Mouse (Mus musculus) embryonic facial prominence, embryonic 12.5 days (tissue): Measurements from ENCODE around the gene Slc39a3. TPM values are rescaled to one million over a fixed set of nuclear protein-coding genes. Genes with fewer than 3 reads are reported as not detected.
"Not testable (repeated sequence)": the region's sequence is repeated elsewhere in the genome, so short reads cannot be mapped to it uniquely, and the experiment has no call there.

Experiments
- ATAC-seq: fragments of 200-750 bp; cut with Nextera tagmentation; 2 replicates; pipeline ENCODE4 v1.8.0; 2017; ENCODE audit not compliant: insufficient number of reproducible peaks, insufficient read depth, low FRiP score, low TSS enrichment
- H3K27ac ChIP-seq: fragments of 300-500 bp; sonication (generic); 2 replicates; pipeline ENCODE4 v1.5.1; 2016; ENCODE audit warnings: mild to moderate bottlenecking
- H3K27me3 ChIP-seq: fragments of 300-500 bp; sonication (generic); 2 replicates; pipeline ENCODE4 v1.6.1; 2016; ENCODE audit warnings: mild to moderate bottlenecking, moderate library complexity
- H3K36me3 ChIP-seq: fragments of 300-500 bp; sonication (generic); 2 replicates; pipeline ENCODE4 v1.6.1; 2016; ENCODE audit warnings: mild to moderate bottlenecking
- H3K4me1 ChIP-seq: fragments of 300-500 bp; sonication (generic); 2 replicates; pipeline ENCODE4 v1.6.1; 2016
- H3K4me2 ChIP-seq: fragments of 300-500 bp; sonication (generic); replicated peaks from 2 replicates; pipeline ENCODE4 v1.6.1; 2016; ENCODE audit warnings: mild to moderate bottlenecking, moderate library complexity
- H3K4me3 ChIP-seq: fragments of 300-500 bp; sonication (generic); 2 replicates; pipeline ENCODE4 v1.5.1; 2016; ENCODE audit warnings: mild to moderate bottlenecking
- H3K9ac ChIP-seq: fragments of 300-500 bp; sonication (generic); 2 replicates; pipeline ENCODE4 v1.6.1; 2016; ENCODE audit warnings: mild to moderate bottlenecking, moderate library complexity
- H3K9me3 ChIP-seq: fragments of 300-500 bp; sonication (generic); 2 replicates; pipeline ENCODE4 v1.6.1; 2016; ENCODE audit warnings: mild to moderate bottlenecking, moderate library complexity
- WGBS: fragments of 180-500 bp; shearing (Covaris S2); methylation state at CpG from one replicate; pipeline ENCODE4 v1.1.7; 2016; 5-methylcytosine and 5-hydroxymethylcytosine counted together
- polyA plus RNA-seq: library from polyadenylated mRNA; unstranded; fragments of >200 nt; fragmentation: Nextera tagmentation; extraction: Ambion mirVana; gene quantifications from 2 replicates; pipeline ENCODE4 v1.2.1, GENCODE M21; 2016

Gene Slc39a3
- polyA plus RNA-seq, 1 experiment from 2014 or later, result 21.8 TPM

DNA sequence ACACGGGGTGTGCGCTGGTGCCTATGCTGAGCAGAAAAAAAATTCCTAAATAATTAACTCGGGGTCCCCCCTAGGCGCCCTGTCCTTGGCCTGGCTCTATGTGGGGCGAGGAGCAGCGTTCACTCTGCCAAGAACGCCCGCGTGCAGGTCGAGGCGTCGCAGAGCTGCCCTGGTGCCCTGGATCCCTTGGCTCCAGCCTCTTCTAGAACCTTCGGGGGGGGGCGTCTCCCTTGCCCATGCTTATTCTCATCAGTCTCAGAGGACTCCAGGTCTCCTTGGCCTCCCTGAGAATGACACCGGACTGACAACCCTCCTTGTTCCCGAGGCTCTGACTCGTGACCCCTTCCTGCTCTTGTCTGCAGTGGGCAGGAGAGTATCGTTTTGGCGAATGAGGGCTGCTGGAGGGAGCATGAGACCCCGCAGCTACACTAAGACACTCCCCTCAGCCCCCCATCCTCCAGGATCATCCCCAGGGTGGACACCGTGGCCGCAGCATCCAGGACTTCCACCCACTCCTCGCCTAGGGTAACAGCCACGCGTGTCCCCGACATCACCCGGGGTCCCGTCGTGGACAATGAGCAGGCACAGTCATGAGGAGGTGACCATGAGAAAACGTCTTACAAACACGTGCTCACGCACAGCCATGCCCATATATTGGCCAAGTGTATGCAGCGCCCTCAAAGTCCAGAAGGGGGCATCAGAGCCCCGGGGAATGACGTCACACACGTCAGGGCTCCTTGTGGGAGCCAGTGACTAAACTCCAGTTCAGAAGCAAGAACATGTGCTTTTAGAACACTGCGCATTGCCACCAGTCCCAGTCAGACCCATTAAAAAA, 37.6 kb downstream of the Slc39a3 start:
- no peak overlapping the region for H3K4me3 ChIP-seq
- H3K9ac ChIP-seq, result no peak overlapping the region
- ATAC-seq, result 0 out of 2 replicates have a peak, but pooled peaks have one; percentile 24
- no peaks in the 10 kb centered on the region for H3K36me3 ChIP-seq
- H3K27me3 ChIP-seq, result peaks cover 18% of the 10 kb centered on the region
- 33% methylated on average over 37 of the region's 37 CpGs for WGBS
- peaks cover 10% of the 10 kb centered on the region; the same call in 1 of the 2 replicates for H3K4me1 ChIP-seq
- no peak overlapping the region for H3K27ac ChIP-seq
- peak overlapping the region; percentile 26 for H3K4me2 ChIP-seq
- H3K9me3 ChIP-seq, result no peaks in the 10 kb centered on the region

DNA sequence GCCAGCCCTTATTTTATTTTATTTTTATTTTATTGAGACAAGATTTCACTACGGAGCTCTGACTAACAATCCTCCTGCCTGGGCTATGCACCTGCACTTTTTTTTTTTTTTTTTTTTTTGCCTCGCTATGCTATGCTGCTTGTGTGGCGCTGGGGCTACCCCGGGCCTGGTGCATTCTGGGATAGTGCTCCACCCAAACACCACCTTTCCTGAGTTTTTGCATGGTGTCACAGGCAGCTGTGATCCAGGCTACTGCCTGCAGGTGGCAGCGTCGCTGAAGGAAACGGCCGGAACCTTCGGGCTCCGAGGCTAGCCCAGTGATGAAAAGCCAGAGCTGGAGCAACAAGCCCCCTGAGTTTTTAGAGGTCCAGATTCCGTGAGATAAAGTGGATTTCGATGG, 38.4 kb downstream of the Slc39a3 start:
- Histone ChIP-seq H3K4me2 (no peak overlapping the region), H3K36me3 (no peaks in the 10 kb centered on the region), H3K27ac (no peak overlapping the region), H3K27me3 (peaks cover 18% of the 10 kb centered on the region), H3K9ac (no peak overlapping the region), H3K4me1 (peaks cover 10% of the 10 kb centered on the region; the same call in 1 of the 2 replicates), H3K9me3 (no peaks in the 10 kb centered on the region), H3K4me3 (no peak overlapping the region)
- ATAC-seq, result no peak
- WGBS, result 16% methylated on average over 12 of the region's 12 CpGs

DNA sequence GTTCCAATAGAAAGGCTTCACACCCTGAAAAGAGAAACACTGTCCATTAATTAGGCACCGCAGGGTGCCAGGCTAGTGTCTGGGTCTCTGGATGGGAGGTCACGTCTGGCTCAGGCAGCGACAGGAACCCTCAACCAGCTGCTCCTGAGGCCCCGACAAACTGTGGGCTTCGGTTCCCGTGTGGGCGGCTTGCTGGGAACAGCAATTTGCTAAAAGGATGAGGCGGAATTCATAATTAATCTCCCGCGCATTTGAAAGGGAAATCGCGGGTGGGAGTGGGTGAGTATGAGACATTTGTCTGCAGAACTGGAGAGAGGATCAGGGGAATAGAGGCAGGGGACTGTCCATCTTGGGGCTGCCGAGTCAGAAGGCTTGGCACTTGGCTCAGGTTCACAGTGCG, 39.2 kb downstream of the Slc39a3 start:
- Histone ChIP-seq H3K36me3 (no peaks in the 10 kb centered on the region), H3K4me3 (no peak overlapping the region), H3K4me1 (peaks cover 10% of the 10 kb centered on the region; the same call in 1 of the 2 replicates), H3K27me3 (peaks cover 18% of the 10 kb centered on the region), H3K4me2 (no peak overlapping the region), H3K9ac (no peak overlapping the region), H3K27ac (no peak overlapping the region), H3K9me3 (no peaks in the 10 kb centered on the region)
- 42% methylated on average over 14 of the region's 14 CpGs for WGBS
- ATAC-seq, result no peak

DNA sequence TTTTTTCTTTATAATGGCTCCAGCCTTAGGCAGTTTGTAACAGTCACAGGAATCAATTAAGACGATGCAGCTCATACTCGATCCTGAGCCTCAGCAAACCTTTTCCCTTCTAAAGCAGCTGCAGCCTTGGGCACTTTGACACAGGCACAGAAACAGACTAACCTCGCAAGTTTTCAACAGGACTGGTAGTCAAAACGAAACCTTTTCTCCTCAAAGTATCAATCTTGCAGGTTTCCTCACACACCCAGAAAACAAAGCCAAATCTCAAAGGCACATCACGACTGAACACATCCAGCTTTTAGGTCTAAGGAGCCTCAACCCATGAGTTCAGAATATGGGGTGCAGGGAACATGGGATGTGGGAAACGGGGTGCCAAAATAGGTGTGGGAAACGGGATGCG, 39.9 kb downstream of the Slc39a3 start:
- Histone ChIP-seq H3K4me3 (no peak overlapping the region), H3K4me2 (no peak overlapping the region), H3K9ac (no peak overlapping the region), H3K9me3 (no peaks in the 10 kb centered on the region), H3K27ac (no peak overlapping the region), H3K36me3 (no peaks in the 10 kb centered on the region), H3K27me3 (peaks cover 18% of the 10 kb centered on the region), H3K4me1 (peaks cover 10% of the 10 kb centered on the region; the same call in 1 of the 2 replicates)
- ATAC-seq, result no peak
- 85% methylated on average over 8 of the region's 8 CpGs for WGBS

DNA sequence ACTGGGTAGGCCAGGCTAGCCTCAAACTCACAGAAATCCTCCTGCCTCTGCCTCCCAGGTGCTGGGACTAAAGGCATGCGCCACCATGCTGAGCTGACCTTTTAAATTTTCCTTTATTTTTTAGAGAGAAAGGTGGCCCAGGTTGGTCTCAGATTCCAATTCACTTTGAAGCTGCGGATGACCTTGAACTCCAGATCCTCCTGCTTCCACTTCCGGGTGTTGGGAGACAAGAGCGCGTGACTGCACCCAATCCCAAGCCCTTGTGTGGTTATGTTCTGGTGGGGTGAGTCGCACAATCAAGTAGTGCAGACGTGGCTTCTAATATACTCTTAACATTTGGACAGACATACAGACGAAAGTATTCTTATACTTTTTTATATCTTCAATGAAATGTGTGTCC, 40.7 kb downstream of the Slc39a3 start:
- peaks cover 16% of the 10 kb centered on the region for H3K27me3 ChIP-seq

DNA sequence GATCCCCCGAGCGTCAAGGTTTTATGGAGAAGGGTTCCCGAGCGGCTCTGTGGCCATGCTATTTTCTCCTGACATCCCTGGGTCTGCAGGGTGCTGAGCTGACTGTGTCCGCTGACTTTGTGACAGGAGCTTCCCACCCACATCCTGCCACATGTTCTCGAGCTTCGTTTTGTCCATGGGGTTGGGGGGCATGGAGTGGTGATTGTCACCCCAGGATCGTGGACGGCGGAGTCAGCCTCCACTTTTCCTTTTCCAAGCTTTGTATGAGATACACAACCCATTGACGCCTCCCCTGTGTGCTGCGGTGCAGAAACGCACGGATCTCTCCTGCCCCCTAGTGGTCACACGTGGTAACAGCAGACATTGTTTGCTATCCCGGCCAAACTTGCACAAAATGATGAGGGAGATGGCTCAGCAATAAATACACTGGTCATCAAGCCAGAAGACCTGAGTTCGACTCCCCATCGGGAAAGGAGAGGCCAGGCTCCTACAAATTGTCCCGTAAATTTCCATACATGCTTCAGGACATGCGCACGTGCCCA, 42.1 kb downstream of the Slc39a3 start:
- H3K27ac ChIP-seq, result no peak overlapping the region
- no peak overlapping the region for H3K9ac ChIP-seq
- peaks cover 9% of the 10 kb centered on the region; the same call in 1 of the 2 replicates for H3K4me1 ChIP-seq
- ATAC-seq, result no peak
- H3K4me2 ChIP-seq, result 0 out of 2 replicates have a peak overlapping the region, but pooled peaks have one; percentile 21
- H3K4me3 ChIP-seq, result no peak overlapping the region
- H3K9me3 ChIP-seq, result no peaks in the 10 kb centered on the region
- no peaks in the 10 kb centered on the region for H3K36me3 ChIP-seq
- H3K27me3 ChIP-seq, result peaks cover 16% of the 10 kb centered on the region
- 11% methylated on average over 21 of the region's 21 CpGs for WGBS

More for the DNA sequence above, 40.7 kb downstream of the Slc39a3 start:
- Histone ChIP-seq H3K9ac (no peak overlapping the region), H3K4me3 (no peak overlapping the region), H3K36me3 (no peaks in the 10 kb centered on the region), H3K27ac (no peak overlapping the region), H3K9me3 (no peaks in the 10 kb centered on the region), H3K4me1 (peaks cover 10% of the 10 kb centered on the region; the same call in 1 of the 2 replicates), H3K4me2 (no peak overlapping the region)
- 91% methylated on average over 8 of the region's 8 CpGs for WGBS
- no peak for ATAC-seq

DNA sequence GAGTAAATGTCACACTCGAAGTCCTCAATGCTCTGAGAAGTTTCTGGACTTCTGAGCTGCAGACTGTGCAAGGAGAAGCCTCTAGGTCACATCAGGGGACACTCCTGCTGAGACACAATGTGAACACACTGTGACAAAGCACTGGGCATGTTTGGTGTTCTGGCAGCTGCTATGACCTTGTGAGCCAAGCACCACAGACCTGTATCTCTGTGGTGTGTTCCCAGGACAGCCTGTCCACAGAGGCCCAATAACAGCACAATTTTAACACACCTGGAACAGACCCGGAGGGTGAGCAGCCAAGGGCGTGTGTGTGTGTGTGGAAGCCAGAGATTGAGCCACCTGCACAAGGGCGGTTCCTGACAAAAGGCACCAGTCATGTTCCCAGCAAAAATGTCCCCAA, 42.6 kb downstream of the Slc39a3 start:
- Histone ChIP-seq H3K27ac (no peak overlapping the region), H3K4me2 (no peak overlapping the region), H3K4me3 (no peak overlapping the region), H3K4me1 (peaks cover 5% of the 10 kb centered on the region; the same call in 1 of the 2 replicates), H3K9ac (no peak overlapping the region), H3K36me3 (no peaks in the 10 kb centered on the region), H3K9me3 (no peaks in the 10 kb centered on the region), H3K27me3 (peaks cover 16% of the 10 kb centered on the region)
- WGBS, result 54% methylated on average over 4 of the region's 4 CpGs
- ATAC-seq, result no peak

DNA sequence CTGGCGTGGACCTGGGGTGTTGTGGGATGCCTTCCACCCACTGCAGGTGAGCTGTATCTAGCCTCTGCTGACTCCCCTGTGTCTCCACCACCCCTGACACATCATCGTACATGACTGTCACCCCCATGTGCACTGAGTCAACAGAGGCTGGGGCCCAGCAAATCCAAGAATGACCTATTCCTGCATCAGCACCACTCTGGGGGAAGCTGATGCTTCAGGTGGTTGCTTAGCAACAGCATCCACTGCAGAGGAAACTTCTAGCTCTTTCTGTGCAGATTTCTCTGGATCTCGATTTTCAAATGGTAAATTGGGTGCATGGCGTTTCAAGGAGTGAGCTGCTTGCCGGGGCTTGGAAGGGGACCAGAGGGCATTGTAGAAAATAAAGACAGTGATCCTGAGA, 44.0 kb downstream of the Slc39a3 start:
- H3K4me2 ChIP-seq, result no peak overlapping the region
- no peaks in the 10 kb centered on the region for H3K36me3 ChIP-seq
- no peak overlapping the region for H3K27ac ChIP-seq
- H3K27me3 ChIP-seq, result peaks cover 12% of the 10 kb centered on the region
- no peak for ATAC-seq
- WGBS, result 62% methylated on average over 5 of the region's 5 CpGs
- no peak overlapping the region for H3K4me3 ChIP-seq
- H3K9me3 ChIP-seq, result no peaks in the 10 kb centered on the region
- H3K4me1 ChIP-seq, result peaks cover 3% of the 10 kb centered on the region; the same call in 1 of the 2 replicates
- no peak overlapping the region for H3K9ac ChIP-seq

DNA sequence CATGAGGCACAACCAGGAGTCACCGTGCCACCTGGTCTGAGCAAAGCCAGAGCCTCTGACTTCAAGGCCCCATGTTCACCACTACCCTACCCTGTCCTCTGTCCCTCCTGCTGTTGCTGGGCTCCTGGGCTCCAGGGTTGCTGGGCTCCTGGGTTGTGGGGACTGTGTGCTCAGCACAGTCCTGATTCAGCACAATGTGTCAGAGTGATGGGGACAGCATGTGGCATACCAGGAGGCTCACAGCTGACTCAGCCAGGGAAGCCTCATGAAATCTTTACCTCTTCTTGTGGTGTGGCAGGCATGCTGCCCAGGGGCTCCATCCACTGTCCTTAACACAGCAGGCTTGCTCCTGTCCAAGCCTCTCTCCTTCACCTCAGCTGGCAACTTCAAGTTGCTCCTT, 45.3 kb downstream of the Slc39a3 start:
- H3K9ac ChIP-seq, result 0 out of 2 replicates have a peak overlapping the region, but pooled peaks have one; percentile 4
- H3K36me3 ChIP-seq, result no peaks in the 10 kb centered on the region
- no peak overlapping the region for H3K4me3 ChIP-seq
- WGBS, result 79% methylated on average over 1 of the region's 1 CpGs
- peaks cover 10% of the 10 kb centered on the region for H3K4me1 ChIP-seq
- H3K27me3 ChIP-seq, result peaks cover 9% of the 10 kb centered on the region
- ATAC-seq, result no peak
- no peak overlapping the region for H3K27ac ChIP-seq
- no peaks in the 10 kb centered on the region for H3K9me3 ChIP-seq
- no peak overlapping the region for H3K4me2 ChIP-seq

DNA sequence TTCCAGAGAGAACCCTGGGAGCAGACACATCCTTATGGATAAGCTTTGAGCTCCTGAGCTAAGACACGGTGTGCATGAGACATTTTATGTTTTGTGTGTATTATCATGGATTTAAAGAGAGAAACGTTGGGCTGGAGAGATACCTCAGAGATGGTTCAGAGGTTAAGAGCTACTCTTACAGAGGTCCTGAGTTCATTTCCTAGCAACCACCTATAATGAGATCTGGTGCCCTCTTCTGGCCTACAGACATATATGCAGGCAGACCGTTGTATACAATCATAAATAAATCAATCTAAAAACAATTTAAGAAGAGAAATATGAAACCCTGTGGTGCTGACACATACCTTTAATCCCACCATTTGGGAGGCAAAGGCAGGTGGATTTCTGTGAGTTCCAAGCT, 46.2 kb downstream of the Slc39a3 start:
- Histone ChIP-seq H3K4me2 (no peak overlapping the region), H3K9me3 (no peaks in the 10 kb centered on the region), H3K9ac (no peak overlapping the region), H3K4me3 (no peak overlapping the region), H3K27me3 (peaks cover 17% of the 10 kb centered on the region), H3K36me3 (no peaks in the 10 kb centered on the region), H3K27ac (no peak overlapping the region), H3K4me1 (peaks cover 10% of the 10 kb centered on the region)
- WGBS, result 11% methylated on average over 3 of the region's 3 CpGs
- ATAC-seq, result no peak

DNA sequence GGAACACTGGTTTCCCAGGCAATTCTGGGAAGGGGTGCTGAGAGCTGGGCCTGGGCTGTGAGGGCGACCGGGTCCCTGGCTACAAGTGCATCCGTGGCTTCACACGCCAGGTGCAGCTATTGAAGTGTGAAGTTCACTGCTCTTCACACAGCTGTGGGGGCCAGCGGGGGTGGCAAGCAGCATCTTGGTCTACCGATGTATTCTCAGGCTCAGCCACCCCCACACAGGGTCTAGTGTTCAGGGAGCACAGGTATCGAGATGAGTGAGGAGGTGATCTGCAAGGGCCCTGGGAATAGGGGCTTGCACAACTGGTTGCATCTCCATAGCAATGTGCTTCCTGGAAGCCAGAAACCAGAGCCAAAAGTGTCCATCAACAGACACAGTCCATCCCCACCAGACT, 46.8 kb downstream of the Slc39a3 start:
- 76% methylated on average over 7 of the region's 7 CpGs for WGBS
- H3K27ac ChIP-seq, result no peak overlapping the region
- no peak overlapping the region for H3K4me2 ChIP-seq
- H3K27me3 ChIP-seq, result peaks cover 23% of the 10 kb centered on the region
- no peaks in the 10 kb centered on the region for H3K9me3 ChIP-seq
- no peak overlapping the region for H3K4me3 ChIP-seq
- no peak overlapping the region for H3K9ac ChIP-seq
- peaks cover 15% of the 10 kb centered on the region for H3K4me1 ChIP-seq
- ATAC-seq, result no peak
- no peaks in the 10 kb centered on the region for H3K36me3 ChIP-seq

DNA sequence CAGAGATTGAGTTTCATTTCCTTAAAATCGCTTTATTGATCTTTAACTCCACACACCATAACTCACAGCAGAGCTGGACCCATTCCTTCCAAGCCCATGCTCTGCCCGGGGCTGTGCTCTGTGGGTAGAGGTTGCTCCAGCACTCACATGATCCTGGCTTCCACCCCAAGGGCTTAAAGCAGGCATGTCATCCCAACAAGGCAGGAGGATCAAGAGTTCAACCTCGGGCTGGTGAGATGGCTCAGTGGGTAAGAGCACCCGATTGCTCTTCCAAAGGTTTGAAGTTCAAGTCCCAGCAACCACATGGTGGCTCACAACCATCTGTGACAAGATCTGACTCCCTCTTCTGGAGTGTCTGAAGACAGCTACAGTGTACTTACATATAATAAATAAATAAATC, 47.4 kb downstream of the Slc39a3 start:
- not testable (repeated sequence) for H3K9me3 ChIP-seq, ATAC-seq, H3K27ac ChIP-seq, H3K36me3 ChIP-seq, H3K4me3 ChIP-seq, H3K4me2 ChIP-seq, H3K9ac ChIP-seq
- Histone ChIP-seq H3K27me3 (peaks cover 29% of the 10 kb centered on the region), H3K4me1 (peaks cover 15% of the 10 kb centered on the region)
- WGBS, result 58% methylated on average over 4 of the region's 4 CpGs
